Mouse (Mus musculus) thymus, adult 2 months (tissue): ENCODE data around the gene Syce1l.

ENCODE experiments used
- CTCF ChIP-seq: fragments of 200-500 bp; IDR thresholded peaks from 2 replicates; pipeline ENCODE4 v1.5.1; 2012; ENCODE audit warnings: mild to moderate bottlenecking, control low read depth, low read length, moderate library complexity, borderline replicate concordance; ENCODE audit not compliant: control insufficient read depth, poor library complexity, insufficient read depth; ENCODE audit errors: extremely low read depth
- POLR2A ChIP-seq: fragments of 200-500 bp; IDR thresholded peaks from 2 replicates; pipeline ENCODE4 v1.6.1; 2012; ENCODE audit warnings: mild to moderate bottlenecking, low read length, control low read depth, moderate library complexity; ENCODE audit not compliant: control insufficient read depth, poor library complexity, insufficient read depth; ENCODE audit errors: extremely low read depth

DNA sequence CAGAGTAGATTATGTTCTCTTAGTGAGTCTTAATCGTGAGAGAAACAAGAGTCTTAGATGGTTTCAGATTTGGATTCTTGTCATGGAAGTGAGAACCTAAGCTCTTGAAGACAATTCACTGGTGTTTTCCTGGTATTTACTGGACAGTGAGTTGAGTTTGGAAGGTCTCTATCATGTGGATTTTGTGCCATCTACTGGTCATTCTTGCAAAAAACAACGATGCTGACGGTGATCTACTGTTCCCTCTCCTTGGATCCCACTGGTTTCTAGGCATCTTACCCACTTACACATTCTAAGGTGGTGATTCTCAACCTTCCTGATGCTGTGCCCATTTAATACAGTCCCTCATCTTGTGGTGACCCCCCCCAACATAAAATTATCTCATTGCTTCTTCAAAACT is 10.4 kb upstream of the Syce1l start:
- TF ChIP-seq CTCF (no peak), POLR2A (no peak)
